Mouse (Mus musculus): ENCODE results near the gene Ccnjl.
A peak's percentile ranks its signal among the peaks of the same experiment; 100 is the strongest.

DNA sequence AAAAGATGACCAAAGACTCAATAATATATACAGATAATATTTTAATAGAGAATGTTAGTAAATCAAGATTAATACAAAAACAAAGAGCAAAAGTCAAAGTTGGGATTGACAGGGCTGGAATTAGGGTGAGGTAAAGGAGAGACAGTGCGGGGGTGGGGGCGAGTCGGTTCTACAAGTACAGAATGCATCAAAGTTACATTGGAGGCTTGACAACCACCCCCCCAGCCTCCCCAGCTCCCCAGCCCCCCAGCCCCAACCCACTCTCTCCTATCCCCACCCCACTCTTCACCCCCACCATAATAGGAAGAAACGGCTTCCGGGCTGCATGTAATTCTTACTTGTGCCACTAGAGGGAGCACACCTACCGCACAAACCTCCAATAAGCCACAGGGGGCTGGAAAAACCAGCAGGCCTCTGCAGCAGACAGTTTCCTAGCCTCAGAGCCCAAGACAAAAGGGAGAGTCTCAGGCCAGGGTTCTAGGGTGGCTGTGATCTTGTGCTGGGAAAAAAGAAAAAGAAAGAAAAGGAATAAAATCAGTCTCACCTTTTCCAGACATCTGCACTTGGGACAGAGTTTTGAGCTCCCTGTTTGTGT lies 34.7 kb upstream of the Ccnjl start:
- peak; percentile 94 for TF ChIP-seq CTCF (IDR thresholded peaks at IDR 0.05; ENCODE audit: low read depth)
- TF ChIP-seq EP300 (IDR thresholded peaks at IDR 0.05; ENCODE audit: low read depth) = no peak

Measured in heart, postnatal 0 days (tissue).